Mouse (Mus musculus) layer of hippocampus, adult 8-10 months (tissue): ENCODE data around the gene Gbf1. TPM values are rescaled to one million over a fixed set of nuclear protein-coding genes. Genes with fewer than 3 reads are reported as not detected.
"Not testable (repeated sequence)": the region's sequence is repeated elsewhere in the genome, so short reads cannot be mapped to it uniquely, and the experiment has no call there.

Experiments used
- DNase-seq, 2 experiments: peaks; one replicate each; pipeline ENCODE4 v3.0.0; 2022; ENCODE audit warnings: low spot score in 2 of 2
- total RNA-seq, 4 experiments: library from RNA; stranded (reverse); gene quantifications; 2 replicates each; pipeline ENCODE4 v1.2.4; 2022

Gbf1 gene
- total RNA-seq = 100 to 1,000 TPM in 1 of 4 experiments, 10 to 100 TPM in 3; 82.5 to 103 (median 87.7) TPM

DNA sequence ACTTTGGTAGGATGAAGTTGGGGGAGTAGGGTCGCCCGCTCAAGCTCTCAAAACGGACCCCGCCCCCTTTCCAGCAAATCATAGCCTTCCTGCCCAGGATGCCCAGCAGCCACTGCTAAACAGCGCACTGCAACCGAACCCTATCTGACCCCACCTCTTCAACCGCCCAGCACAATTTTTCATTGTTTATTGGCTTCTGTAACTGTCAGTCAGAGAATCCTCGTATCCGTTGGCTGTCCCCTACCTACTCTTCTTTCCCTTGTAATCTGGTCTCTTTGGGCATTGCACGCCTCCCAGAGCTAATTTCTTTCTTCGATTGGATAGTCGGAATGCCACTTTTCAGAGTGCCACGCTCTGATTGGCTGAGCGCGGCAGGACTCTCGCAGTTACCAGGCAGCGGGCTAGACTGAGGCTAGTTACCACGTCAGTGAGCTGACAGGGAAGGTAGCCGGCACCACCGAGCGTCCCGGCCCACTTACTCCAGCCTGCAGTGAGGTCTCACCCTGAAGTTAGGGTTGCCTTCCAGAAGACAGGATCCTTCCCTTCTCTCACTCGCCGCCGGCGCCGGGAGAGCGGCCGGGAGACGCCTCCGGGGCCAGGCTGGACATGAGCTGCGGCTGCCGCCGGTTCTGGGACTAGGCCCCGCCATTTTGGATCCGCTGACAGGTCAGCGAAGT lies at the start of gene Gbf1:
Gbf1 (plus strand) TSS at position 383 of the 677 bp plus-strand sequence.
- DNase-seq = peak; percentile 97 to 99

DNA sequence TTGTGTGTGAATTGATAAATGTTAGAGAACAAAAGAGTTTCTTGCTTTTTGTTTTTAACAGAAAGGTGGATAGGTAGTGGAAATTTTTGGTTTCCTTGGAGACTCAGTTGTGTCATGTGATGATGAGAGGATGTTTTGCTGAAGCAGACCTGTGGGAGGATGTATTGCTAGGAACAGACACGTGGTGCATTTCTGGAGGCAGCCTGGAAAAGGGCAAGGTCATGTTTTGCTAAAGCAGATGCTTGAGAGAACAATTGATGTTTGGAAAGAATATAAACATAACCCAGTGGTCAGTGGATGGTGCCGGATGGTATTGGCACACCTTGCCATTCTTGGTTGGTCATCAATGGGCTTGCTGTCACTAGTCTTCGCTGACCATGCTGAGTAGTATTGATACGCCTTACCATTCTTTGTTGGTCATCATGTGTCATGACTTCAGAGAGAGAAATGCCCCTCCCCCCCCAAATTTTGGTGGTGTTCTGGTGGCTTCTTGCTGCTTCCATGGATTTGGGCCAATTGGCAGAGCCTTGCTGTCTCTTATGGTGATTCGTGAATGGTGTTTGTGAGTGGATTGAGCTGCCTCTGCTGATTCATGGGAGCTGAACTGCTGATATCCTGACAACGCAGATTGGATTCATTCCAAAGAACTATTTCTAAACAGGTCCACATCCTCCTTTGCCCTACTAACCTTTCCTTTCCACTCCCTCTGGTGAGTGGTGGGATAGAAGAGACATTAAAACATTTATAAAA lies 48.7 kb upstream of the Gbf1 start:
- DNase-seq = no peak

DNA sequence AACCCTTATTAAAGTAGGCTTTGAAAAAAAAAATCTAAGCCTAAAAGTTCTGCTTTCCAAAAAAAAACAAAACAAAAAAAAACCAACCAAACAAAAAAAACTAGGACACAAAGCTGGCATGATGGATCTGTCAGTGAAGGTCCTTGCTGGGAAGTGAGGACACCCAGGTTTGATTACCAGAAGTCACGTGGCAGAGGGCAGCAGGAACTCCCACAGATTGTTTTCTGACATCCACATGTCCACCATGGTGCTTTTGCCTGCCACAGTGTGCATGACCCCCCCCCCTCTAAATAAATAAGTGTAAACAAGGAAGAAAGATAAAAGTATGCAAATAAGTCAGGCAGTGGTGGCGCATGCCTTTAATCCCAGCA lies 48.1 kb upstream of the Gbf1 start:
- DNase-seq = no peak

DNA sequence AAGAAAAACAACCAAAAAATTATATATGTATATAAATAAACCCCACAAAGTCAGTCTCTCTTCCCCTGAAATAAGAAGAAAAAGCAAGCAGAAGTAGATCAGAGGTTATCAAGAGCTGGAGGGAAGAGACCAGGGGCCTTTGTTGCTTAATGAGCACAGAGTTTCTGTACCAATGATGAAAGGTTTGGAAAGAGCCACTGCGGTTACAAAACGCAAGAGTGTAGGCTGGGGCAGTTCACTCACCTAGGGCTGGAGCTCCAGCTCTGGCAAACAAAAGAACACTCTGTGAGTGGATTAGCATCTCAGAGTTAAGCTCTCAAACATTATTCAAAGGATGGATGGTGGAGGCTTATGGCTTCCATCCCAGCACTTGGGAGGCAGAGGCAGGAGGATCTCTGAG lies 42.1 kb upstream of the Gbf1 start:
- no peak for DNase-seq

DNA sequence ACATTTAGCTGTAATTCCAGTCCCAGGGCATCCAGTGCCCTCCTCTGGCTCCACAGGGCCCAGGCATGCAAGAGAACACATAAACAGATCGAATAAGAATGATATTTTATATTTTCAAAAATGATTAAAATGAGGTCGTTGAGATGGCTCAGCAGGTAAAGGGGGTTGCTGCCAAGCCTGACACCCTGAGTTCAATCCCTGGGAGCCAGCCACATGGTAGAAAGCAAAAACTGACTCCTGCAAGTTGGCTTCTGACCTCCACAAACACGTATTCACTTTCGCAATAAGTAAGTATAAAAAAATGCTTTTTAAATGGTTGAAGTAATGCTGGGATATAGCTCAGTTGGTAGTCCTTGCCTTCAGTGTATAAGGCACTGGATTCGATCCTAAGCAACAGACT lies 41.5 kb upstream of the Gbf1 start:
- no peak for DNase-seq

DNA sequence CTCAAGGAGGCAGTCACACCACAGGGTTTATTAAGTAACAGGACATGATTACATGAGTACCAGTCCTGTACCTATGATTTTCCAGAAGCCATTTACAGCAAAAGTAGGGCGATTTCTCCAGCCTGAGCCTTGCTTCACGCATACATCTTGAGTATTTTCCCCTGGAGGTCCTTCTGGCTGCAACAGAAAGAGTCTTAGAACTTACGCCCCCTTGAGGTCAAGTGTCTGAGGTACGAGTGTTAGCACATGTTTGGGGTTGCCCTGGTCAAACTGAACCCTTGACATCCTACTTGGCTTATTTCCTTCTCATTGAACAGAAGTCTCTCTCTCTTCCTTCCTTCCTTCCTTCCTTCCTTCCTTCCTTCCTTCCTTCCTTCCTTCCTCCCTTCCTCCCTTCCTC lies 37.7 kb upstream of the Gbf1 start:
- DNase-seq = no peak

DNA sequence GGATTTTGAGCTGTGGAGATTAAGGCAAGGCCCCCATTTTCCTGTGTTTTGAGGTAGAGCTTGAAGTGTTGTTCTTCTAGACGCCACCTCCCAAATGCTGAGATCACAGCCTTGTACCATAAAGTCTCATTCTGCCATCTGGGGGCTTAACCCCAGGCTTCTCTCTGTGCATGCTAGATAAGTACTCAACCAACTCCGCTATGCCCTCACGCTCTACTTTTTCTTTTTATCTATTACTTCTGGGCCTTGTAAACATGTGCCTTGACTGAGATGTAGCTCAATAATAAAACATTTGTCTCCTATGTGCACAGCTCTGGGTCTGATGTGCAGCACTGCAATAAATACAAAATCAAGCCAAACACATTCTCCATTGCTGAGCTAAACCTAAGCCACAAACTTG lies 32.9 kb upstream of the Gbf1 start:
- DNase-seq = no peak

DNA sequence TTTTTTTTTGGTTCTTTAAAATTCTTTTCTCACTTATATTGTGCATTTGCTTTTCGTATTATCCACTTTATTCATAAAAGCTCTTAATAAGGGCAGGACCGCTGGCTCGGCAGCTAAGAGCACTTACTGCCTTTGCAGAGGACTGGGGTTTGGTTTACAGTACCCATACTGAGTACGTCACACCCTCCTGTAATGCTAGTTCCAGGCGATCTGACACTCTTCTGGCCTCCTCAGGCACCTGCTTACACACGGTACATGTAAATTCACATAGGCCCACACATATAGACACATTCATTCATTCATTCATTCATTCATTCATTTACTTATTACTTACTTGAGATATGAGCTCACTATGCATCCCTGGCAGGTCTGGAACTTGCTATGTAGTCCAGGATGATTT lies 31.4 kb upstream of the Gbf1 start:
- DNase-seq = no peak

DNA sequence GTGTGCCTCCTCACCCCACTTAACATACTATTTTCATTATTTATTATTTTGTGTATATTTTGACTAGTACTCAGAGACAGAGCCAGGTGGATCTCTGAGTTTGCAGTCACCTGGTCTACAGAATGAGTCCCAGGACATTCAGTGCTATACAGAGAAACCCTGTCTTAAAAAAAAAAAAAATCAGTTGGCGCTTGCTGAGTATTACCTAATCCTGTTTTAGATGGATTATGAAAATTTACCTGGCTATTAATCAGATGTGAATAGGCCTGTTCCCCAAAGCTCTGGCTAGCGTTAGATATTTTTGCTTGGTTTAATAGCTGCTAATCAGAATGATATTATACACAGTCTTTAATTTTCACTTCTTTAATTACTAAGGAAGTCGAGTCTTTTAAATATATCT lies 28.4 kb upstream of the Gbf1 start:
- no peak for DNase-seq

DNA sequence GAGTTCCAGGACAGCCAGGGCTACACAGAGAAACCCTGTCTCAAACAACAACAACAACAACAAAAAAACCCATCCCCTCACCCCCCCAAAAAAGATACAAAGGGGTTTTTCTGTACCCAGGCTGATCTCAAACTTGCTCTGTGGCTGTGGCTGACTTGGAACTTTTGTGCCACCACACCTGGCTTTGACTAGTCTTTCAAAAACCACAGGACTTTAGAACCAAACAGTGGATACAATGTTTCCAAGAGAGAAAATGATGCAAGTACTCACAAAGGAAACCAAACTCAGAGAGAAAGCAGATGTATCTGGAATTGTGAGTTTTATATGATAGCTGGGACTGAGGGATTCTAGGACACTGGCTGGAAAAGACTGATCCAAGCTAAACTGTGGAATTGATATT lies 27.7 kb upstream of the Gbf1 start:
- no peak for DNase-seq

DNA sequence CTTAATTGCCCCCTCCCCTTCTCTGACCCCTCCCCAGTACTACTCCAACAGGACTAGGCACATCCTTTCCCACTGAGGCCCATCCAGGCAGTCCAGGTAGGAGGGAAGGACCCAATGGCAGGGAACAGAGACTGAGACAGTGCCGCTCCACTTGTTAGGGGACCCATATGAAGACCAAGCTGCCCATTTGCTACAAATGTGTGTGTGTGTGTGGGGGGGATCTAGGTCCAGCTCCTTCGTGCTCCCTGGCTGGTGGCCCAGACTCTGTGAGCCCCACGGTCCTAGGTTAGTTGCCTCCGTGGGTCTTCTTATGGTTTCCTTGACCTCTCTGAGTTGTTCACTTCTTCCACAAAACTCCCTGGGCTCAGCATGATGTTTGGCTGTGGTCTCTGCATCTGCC lies 26.0 kb upstream of the Gbf1 start:
- no peak for DNase-seq

DNA sequence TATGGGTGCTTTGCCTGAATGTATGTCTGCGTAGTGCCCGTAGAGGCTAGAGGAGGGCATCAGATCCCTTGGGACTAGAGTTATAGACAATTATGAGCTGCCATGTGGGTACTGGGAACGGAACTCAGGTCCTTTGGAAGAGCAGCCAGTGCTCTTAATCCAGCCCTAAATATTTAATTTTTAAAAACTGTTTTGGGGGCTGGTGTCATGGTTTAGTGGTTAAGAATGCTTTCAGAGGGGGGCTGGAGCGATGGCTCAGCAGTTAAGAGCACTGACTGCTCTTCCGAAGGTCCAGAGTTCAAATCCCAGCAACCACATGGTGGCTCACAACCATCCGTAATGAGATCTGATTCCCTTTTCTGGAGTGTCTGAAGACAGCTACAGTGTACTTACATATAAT lies 22.6 kb upstream of the Gbf1 start:
- DNase-seq = not testable (repeated sequence)

DNA sequence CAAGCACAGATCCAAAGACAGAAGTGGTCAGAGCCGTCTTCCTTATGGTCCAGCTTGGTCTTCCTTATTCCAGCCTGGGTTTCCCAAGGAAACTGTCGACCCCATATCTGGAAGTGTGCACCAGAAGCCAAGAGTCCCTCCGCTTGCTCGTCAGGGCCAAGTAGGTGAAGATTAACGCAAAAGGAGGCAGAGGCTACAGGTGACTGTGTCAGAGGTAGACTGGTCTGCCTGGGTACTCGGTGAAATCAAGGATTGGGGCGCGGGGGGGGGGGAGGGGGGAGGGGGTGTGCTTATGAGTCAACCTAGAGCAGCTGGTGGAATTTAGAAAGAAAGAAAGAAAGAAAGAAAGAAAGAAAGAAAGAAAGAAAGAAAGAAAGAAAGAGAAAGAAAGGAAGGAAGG lies 21.0 kb upstream of the Gbf1 start:
- DNase-seq = no peak

DNA sequence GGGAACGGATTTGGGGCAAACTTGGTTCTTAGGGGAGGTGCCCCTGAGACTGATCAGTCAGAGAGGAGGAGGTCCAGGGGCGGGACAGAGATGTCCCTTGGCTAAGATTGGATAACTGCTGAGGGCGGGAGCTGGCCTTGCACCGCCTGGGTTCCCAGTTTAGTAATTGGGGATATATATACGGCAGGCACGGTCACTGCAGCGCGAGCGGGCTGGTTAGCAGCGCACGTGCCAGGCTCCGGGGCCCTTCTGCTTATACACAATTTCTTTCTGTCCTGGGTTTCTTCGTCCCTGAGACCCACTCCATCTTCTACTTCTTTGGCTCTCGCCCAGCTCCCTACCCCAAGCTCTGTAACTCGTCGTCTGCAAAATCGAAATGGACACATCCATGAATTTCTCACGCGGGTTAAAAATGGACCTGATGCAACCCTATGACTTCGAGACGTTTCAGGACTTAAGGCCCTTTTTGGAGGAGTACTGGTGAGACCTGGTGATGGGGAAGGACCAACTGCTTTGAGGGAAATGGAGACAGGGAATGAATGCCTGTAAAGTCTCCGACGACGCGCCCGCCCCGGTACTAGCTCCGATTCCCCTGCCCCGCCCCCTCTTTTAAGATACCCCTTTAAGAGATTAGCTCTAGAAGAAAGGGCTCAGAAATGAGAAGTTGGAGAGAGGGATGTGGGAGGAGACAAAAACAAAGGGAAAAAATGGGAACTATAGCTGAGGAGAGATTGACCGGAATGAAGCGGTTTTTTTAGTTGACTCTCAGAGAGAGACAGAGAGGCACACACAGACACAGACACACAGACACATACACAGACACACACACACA lies 20.4 kb upstream of the Gbf1 start, which contains the start of gene Elovl3:
Elovl3 (plus strand) TSS at position 204 of the 832 bp plus-strand sequence.
- DNase-seq = no peak

DNA sequence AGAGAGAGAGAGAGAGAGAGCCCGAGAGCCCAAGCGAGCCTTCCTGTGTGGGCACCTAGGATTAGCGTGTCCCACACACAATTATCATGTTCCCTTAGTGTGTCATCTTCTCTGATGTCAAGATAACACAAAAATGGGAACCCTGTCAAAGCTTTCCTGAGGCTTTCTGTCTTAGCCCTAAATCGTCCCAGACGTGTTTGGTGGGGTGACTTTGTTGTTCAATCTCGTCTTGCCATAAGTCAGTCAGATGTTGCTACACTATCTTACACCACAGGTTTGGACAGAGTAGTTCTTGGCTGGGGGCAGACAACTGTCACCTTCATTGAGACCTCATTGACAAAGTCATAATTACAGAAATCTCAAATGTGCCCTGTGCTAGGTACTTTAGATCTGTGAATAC lies 19.7 kb upstream of the Gbf1 start:
- no peak for DNase-seq

DNA sequence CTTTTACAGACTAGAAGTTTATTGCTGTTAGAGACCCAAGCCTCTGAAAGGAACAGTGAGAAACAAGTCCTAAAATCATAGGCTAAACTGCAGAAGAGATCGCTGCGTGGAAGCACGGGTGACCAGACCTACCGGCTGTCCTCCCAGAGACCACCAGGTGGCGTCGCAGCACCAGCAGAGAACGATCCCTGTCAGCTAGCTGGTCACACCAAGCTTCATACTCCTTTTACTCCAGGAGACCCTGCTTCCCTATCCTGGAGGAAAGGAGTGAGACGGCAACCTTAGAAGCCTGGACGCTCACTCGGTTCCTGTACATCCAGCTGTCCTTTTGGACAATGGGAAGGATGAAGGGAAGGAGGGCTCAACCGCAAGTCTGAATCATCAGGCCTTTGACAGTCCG lies 17.0 kb upstream of the Gbf1 start:
- peak; percentile 74 to 93 for DNase-seq

DNA sequence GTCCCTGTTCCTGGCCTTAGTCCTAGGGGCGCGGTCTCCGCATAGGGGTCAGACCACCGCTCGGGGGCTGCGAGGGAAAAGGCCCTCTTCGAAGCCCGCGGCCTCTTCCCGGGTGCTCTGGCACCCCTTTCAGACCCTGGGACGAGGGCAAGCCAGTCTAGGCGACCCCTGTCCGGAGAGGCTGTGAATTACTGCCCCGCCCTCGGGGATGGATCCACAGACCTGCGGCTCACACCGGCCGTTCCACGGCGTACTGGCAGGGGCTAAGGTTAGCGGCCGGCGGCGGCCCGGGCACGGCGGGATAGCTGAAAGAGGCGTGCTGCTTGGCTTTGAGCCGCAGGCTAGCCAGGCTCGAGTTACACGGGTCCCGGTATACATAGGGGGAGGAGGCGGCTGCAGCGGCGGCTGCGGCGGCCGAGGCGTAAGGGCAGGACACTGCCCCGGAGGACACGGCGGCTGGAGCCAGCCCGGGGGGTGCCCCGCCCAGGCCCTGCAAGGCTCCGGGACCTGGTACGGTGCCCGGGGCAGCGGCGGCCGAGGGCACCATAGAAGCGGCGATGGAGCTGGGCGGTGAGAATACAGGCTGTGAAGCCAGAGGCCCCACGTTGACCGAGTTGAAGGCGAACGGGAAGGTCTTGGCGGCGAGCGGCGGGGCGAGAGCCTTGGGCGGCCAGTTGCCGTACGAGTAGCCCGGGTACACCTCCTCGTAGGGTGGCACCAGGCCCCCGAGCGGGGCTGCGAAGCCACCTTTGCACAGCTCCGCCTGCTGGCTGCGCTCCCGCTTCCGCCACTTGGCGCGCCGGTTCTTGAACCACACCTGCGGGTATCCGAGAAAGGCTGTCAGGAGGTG lies 16.3 kb upstream of the Gbf1 start:
- no peak for DNase-seq

DNA sequence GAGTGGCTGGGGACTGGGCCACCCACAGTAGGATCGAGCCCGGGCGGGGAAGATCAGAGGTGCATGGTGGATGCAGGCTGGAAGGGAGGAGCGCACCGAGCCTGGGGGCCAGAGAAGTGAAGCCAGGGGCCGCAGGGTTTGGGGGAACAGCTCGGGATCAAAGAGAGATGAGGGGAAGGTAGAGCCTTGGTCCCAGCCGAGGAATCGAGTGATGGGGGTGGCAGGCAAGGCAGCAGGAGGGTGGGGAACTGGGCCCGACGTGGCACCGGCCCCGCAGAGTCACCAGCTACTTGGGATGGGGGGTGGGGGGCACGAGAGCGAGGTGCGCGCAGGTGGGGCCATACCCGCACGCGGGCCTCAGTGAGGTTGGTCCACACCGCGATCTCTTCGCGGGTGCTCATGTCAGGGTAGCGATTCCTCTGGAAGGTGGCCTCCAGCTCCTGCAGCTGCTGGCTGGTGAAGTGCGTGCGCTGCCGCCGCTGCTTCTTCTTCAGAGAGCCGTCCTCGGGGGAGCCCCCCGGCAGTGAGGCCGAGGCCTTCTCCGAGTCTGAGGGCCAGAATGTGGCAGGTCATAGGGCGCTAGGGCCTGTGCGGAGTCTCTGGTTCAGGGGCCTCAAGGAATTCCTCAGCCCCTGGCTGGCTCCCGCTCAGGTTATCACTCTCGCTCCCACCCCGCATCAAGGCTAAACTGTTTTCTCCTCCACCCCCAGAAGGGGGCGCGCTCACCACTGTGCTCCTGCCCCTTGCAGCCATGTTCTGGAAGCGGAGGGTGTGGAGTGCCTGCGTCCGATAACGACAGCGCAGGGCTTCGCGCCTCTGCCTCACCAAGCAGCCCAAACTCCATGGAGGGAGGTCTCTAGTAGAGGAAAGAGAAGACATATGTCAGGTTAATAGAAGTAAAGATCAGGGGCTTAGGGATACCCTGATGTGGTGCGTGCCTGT lies 15.4 kb upstream of the Gbf1 start:
- peak in 1 of 2 experiments; percentile 42 for DNase-seq

DNA sequence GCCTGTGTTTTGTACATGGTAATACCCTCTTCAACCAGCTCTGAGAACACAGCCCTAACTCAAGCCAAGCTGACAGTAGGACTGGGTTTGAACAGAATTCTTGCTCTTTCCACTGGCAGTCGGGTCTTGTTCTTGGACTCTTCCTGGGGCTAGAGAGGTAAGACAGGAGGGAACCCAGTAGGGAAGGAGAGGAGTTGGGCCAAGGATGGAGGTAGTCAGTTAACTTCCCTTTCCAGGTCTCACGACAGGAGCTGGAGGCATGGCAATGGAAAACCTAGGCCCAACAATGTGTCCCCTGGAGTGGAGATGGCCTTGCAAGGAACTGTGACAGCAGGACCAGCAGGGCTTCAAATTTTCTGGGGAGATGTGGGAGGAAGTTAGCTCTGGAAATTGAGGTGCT lies 12.0 kb upstream of the Gbf1 start:
- DNase-seq = no peak

DNA sequence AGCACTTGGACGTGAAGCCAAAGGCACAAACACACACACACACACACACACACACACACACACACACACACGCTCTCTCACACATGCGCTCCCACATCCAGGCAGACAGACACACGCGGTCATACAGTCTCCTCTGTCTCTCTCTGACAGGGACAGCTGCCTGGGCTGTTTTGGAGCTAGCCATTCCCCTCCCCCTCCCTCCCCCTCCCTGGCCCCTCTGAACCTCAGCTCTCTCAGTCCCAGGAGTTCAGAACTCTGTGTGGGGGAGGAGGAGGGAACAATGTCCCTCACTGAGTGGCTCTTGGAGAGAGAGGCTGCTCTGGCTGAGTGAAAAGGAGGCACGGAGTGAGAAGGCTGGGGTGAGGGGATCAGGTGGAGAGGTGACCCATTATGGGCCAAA lies 11.2 kb upstream of the Gbf1 start:
- DNase-seq = no peak
